Mouse (Mus musculus): Measurements from ENCODE around the gene Arhgap42. TPM values are rescaled to one million over a fixed set of nuclear protein-coding genes. Genes with fewer than 3 reads are reported as not detected.

Arhgap42 gene
- polyA plus RNA-seq, 1 experiment from 2014 or later = 29.3 TPM

- Histone ChIP-seq H3K9me3 (ENCODE audit: control insufficient read depth, low read length) (no peaks in the 10 kb centered on the region), H3K27me3 (ENCODE audit: control insufficient read depth, insufficient read depth, low read length) (no peaks in the 10 kb centered on the region), H3K4me3 (ENCODE audit: low read depth, low read length) (no peak overlapping the region), H3K9ac (ENCODE audit: low read depth, low read length) (no peak overlapping the region), H3K36me3 (ENCODE audit: control insufficient read depth, insufficient read depth, low read length) (no peaks in the 10 kb centered on the region), H3K27ac (ENCODE audit: low read depth, low read length) (no peak overlapping the region), H3K4me1 (replicated peaks; ENCODE audit: control insufficient read depth, insufficient read depth, low read length) (no peaks in the 10 kb centered on the region), H3K4me2 (replicated peaks; ENCODE audit: low read depth, low read length) (no peak overlapping the region)
- no peak for ATAC-seq (ENCODE audit: low FRiP score)
- DNase-seq (ENCODE audit: low spot score) = no peak
- 83% methylated on average over 3 of the region's 3 CpGs for WGBS
These were observed 256.6 kb downstream of the Arhgap42 start for GRCm38 (mm10) chr9:8982315-8982714.

- no peak overlapping the region for H3K4me2 ChIP-seq (replicated peaks; ENCODE audit: low read depth, low read length)
- no peaks in the 10 kb centered on the region for H3K4me1 ChIP-seq (replicated peaks; ENCODE audit: control insufficient read depth, insufficient read depth, low read length)
- H3K27me3 ChIP-seq (ENCODE audit: control insufficient read depth, insufficient read depth, low read length) = no peaks in the 10 kb centered on the region
- H3K27ac ChIP-seq (ENCODE audit: low read depth, low read length) = no peak overlapping the region
- no peaks in the 10 kb centered on the region for H3K36me3 ChIP-seq (ENCODE audit: control insufficient read depth, insufficient read depth, low read length)
- H3K4me3 ChIP-seq (ENCODE audit: low read depth, low read length) = no peak overlapping the region
- ATAC-seq (ENCODE audit: low FRiP score) = no peak
- 61% methylated on average over 2 of the region's 2 CpGs for WGBS
- no peak overlapping the region for H3K9ac ChIP-seq (ENCODE audit: low read depth, low read length)
- DNase-seq (ENCODE audit: low spot score) = no peak
- H3K9me3 ChIP-seq (ENCODE audit: control insufficient read depth, low read length) = no peaks in the 10 kb centered on the region
These were observed 261.1 kb downstream of the Arhgap42 start for GRCm38 (mm10) chr9:8977775-8978174.

- Histone ChIP-seq H3K4me1 (replicated peaks; ENCODE audit: control insufficient read depth, insufficient read depth, low read length) (no peaks in the 10 kb centered on the region), H3K27me3 (ENCODE audit: control insufficient read depth, insufficient read depth, low read length) (no peaks in the 10 kb centered on the region), H3K4me3 (ENCODE audit: low read depth, low read length) (no peak within 1 kb of the TSS), H3K27ac (ENCODE audit: low read depth, low read length) (no peak within 1 kb of the TSS), H3K9ac (ENCODE audit: low read depth, low read length) (no peak within 1 kb of the TSS), H3K4me2 (replicated peaks; ENCODE audit: low read depth, low read length) (no peak within 1 kb of the TSS), H3K36me3 (ENCODE audit: control insufficient read depth, insufficient read depth, low read length) (no peaks in the 10 kb centered on the region), H3K9me3 (ENCODE audit: control insufficient read depth, low read length) (no peaks in the 10 kb centered on the region)
- WGBS = 72% methylated on average over 2 of the region's 2 CpGs
- DNase-seq (ENCODE audit: low spot score) (no peak), ATAC-seq (ENCODE audit: low FRiP score) (no peak)
These were observed 267.4 kb downstream of the Arhgap42 start, which contains the start of gene Gm16485 for GRCm38 (mm10) chr9:8971491-8971890. Gene Gm16485, plus strand, starts transcription at chr9:8971791.

GRCm38 (mm10) chr9:8970240-8970639 lies 268.7 kb downstream of the Arhgap42 start:
- Histone ChIP-seq H3K27me3 (ENCODE audit: control insufficient read depth, insufficient read depth, low read length) (no peaks in the 10 kb centered on the region), H3K4me2 (replicated peaks; ENCODE audit: low read depth, low read length) (no peak overlapping the region), H3K4me3 (ENCODE audit: low read depth, low read length) (no peak overlapping the region), H3K9me3 (ENCODE audit: control insufficient read depth, low read length) (no peaks in the 10 kb centered on the region), H3K9ac (ENCODE audit: low read depth, low read length) (no peak overlapping the region), H3K36me3 (ENCODE audit: control insufficient read depth, insufficient read depth, low read length) (no peaks in the 10 kb centered on the region), H3K27ac (ENCODE audit: low read depth, low read length) (no peak overlapping the region), H3K4me1 (replicated peaks; ENCODE audit: control insufficient read depth, insufficient read depth, low read length) (no peaks in the 10 kb centered on the region)
- DNase-seq (ENCODE audit: low spot score) (no peak), ATAC-seq (ENCODE audit: low FRiP score) (no peak)
- WGBS = 75% methylated on average over 7 of the region's 7 CpGs

- no peak overlapping the region for H3K4me2 ChIP-seq (replicated peaks; ENCODE audit: low read depth, low read length)
- H3K4me1 ChIP-seq (replicated peaks; ENCODE audit: control insufficient read depth, insufficient read depth, low read length) = no peaks in the 10 kb centered on the region
- ATAC-seq (ENCODE audit: low FRiP score) (peak; percentile 64; the same call in 1 of the 2 replicates), DNase-seq (ENCODE audit: low spot score) (peak; percentile 43)
- H3K27me3 ChIP-seq (ENCODE audit: control insufficient read depth, insufficient read depth, low read length) = no peaks in the 10 kb centered on the region
- H3K36me3 ChIP-seq (ENCODE audit: control insufficient read depth, insufficient read depth, low read length) = no peaks in the 10 kb centered on the region
- H3K9ac ChIP-seq (ENCODE audit: low read depth, low read length) = no peak overlapping the region
- no peak overlapping the region for H3K27ac ChIP-seq (ENCODE audit: low read depth, low read length)
- WGBS = 68% methylated on average over 8 of the region's 8 CpGs
- no peaks in the 10 kb centered on the region for H3K9me3 ChIP-seq (ENCODE audit: control insufficient read depth, low read length)
- H3K4me3 ChIP-seq (ENCODE audit: low read depth, low read length) = no peak overlapping the region
These were observed 274.3 kb downstream of the Arhgap42 start for GRCm38 (mm10) chr9:8964512-8965133.

DNA sequence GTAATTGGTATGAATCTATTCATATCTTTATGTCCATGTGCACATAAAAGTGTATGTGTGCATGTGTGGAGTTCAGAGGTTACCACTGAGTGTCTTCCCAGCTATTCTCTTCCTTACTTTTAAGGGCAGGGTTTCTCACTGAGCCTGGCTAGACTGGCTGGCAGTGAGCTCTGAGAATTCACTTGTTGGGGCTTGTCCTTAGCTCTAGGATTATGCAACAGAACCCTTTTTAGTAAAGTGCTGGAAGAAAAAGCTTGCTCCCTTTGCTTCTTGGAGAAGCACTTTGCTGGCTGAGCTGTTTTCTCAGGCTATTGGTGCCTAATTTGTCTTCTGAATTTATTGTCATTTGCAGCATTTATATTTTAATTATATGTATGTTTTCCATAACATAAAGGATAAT lies 285.6 kb downstream of the Arhgap42 start:
- Histone ChIP-seq H3K27ac (ENCODE audit: low read depth, low read length) (no peak overlapping the region), H3K4me3 (ENCODE audit: low read depth, low read length) (no peak overlapping the region), H3K36me3 (ENCODE audit: control insufficient read depth, insufficient read depth, low read length) (no peaks in the 10 kb centered on the region), H3K9me3 (ENCODE audit: control insufficient read depth, low read length) (no peaks in the 10 kb centered on the region), H3K4me1 (replicated peaks; ENCODE audit: control insufficient read depth, insufficient read depth, low read length) (no peaks in the 10 kb centered on the region), H3K4me2 (replicated peaks; ENCODE audit: low read depth, low read length) (no peak overlapping the region), H3K27me3 (ENCODE audit: control insufficient read depth, insufficient read depth, low read length) (no peaks in the 10 kb centered on the region), H3K9ac (ENCODE audit: low read depth, low read length) (no peak overlapping the region)
- DNase-seq (ENCODE audit: low spot score) = no peak
- ATAC-seq (ENCODE audit: low FRiP score) = no peak

Measured in hindbrain, embryonic 11.5 days (tissue).